Mouse (Mus musculus): ENCODE results near the gene Txndc9. TPM values are rescaled to one million over a fixed set of nuclear protein-coding genes. Genes with fewer than 3 reads are reported as not detected.

Txndc9 gene
- total RNA-seq (2017) = 43.7 and 48.5 TPM in 2 replicates

DNA sequence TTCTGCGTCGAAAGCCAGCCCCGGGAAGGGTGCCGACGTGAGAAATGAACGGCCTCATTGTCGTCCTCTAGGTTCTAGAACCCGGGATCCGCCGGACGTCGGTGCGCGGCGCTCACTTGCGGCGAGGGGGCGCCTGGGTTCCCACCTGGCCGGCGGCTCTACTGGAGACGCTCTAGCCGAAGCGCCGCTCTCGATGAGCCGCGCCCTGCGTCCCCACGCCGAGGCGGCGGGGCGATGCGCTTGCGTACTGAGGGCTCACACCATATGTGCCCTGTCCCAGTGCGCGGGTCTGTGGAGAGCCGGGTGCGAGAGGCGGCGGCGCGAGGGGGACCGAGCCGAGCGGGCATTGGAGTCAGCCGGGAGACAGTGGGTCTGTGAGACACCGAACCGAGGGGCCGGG lies at the start of gene Txndc9, which contains the start of gene Eif5b:
Gene Txndc9 (minus strand): TSS at position 27 of the 400 bp plus-strand sequence.
Gene Eif5b (plus strand): TSS at position 144 of the 400 bp plus-strand sequence.
- ATAC-seq (replicated peaks; ENCODE audit: low read depth, poor library complexity, severe bottlenecking) = peak; percentile 73

DNA sequence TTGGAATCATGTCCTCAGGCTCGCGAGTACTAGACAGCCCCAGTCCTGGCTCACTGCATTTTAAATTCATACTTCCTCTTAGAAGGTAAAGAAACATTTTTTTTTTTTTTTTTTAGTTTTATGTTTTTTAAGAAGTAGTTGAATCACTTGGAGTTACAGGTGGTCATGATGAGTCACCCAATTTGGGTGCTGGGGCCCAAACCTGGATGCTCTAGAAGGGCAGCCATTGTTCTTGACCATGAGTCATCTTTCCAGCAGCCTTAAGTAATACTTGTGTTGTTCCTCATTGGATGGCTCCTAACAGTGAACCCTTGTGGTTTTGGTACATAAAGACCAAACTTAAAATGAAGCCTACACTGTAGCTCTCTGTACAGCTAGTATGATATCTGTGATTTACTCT lies 41.2 kb upstream of the Txndc9 start:
- no peak for ATAC-seq (replicated peaks; ENCODE audit: low read depth, poor library complexity, severe bottlenecking)

DNA sequence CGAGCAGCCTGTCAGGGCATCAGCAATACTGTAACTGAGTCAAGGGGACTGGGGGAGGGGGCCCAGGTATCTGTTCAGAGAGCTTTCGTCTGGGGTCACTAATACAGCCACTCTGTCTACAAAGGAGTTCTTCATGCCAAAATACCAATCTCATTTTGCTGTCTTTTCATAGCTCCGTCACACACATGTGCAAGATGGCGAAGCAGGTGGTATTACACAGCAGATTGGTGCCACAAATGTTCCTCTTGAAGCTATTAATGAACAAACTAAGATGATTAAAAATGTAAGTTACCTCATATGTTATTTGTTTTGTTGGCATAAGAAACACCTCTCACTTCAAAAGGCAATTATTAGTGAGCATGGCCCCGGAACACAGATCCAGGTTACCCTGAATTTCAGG lies 39.7 kb upstream of the Txndc9 start:
- no peak for ATAC-seq (replicated peaks; ENCODE audit: low read depth, poor library complexity, severe bottlenecking)

DNA sequence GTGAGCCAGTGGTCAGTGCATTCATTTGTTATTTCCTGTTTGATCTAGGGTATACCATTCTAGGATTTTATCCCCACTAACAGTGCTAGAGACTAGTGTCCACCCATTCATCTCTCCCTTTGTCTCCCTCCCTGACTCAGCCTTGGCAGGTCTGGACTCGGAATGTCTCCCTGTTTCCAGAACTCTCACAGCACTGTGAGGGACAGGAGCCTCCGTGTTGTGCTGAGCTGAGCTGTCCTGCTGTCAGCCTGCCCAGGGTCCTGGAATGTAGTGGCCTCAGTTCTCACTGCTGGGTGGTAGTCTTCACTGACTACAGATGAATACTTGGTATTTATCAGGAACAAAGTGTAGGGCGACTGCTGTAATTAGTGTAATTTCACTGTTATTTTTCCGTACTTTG lies 37.8 kb upstream of the Txndc9 start:
- no peak for ATAC-seq (replicated peaks; ENCODE audit: low read depth, poor library complexity, severe bottlenecking)

DNA sequence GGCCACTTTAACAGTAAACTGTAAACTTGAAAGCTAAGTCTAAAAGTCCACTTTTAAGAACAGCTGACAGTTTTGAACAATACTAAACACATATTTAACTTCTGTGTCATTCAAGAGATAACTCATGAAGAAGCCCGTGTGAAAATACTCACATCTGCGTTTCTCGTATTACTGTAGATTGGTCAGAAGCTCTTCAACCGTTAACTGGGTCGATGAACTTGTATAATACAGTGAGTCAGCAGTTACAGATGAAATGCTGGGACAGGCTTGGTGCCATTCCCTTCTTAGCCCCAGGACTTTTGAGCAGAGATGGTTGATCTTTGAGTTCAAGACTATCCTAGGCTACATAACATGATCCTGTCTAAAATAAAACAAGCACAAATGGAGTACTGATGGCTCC lies 33.7 kb upstream of the Txndc9 start:
- ATAC-seq (replicated peaks; ENCODE audit: low read depth, poor library complexity, severe bottlenecking) = no peak

DNA sequence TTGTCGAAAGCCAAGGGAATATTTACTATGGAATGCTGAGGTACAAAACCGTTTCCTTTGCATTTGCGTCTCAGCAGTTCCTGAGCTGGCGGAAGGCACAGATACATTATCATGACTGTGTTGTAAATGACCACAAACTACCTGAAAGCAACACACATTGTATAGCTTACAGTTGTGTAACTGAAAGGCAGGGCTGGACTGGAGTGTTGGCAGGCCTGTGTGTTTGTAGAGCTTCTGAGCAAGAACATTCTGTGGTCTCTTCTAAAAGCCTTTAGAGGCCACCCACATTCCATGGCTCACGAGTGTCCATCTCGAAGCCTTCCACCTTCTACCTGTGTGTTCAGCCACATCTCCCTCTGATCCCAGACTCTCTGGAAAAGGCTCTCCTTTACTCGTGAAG lies 29.6 kb upstream of the Txndc9 start:
- ATAC-seq (replicated peaks; ENCODE audit: low read depth, poor library complexity, severe bottlenecking) = no peak

DNA sequence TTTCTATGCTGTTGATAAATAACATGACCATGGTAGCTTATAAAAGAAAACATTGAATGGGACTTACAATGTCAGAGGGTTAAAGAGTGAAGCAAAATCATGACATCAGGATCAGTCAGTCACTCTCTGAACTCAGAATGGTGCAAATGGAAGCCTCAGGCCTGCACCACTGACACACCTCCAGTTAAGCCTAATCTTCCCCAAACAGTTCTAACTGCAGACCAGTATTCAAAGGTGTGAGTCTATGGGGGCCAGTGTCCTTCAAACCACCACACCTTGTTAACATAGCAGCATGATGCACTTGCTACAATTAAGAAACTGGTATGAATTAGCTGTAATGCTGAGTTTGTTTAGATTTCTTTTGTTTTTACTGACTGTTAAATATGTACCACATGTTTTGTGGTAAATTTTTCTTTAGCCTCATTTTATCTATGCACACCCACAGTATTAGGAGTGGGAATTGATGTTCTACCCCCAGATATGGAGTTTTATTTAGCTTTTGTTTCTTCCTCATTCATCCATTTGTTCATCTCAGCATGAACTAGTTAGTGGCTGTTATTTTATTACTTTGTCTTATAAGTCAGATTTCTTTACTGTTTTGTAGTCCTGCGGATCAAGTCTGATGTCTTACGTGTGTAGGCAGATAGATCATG lies 17.0 kb upstream of the Txndc9 start:
- no peak for ATAC-seq (replicated peaks; ENCODE audit: low read depth, poor library complexity, severe bottlenecking)

DNA sequence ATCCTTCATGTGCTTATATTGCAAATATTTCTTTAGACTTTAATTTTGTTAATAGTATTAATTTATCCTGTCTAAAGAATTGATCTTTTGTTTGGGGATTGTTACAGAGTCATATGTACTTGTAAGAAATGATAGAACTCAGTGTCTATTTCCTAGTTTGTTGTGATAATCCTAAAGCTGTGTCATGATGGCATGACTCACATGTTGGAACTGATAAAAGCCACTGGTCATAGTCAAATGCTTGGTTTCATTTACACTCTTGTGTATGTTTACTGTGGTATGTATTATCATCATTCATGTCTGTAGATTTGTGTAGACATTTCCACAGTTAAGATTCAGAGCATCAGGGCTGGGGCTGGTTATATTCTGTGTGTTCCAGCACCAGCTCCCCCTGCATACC lies 14.8 kb upstream of the Txndc9 start:
- ATAC-seq (replicated peaks; ENCODE audit: low read depth, poor library complexity, severe bottlenecking) = no peak

DNA sequence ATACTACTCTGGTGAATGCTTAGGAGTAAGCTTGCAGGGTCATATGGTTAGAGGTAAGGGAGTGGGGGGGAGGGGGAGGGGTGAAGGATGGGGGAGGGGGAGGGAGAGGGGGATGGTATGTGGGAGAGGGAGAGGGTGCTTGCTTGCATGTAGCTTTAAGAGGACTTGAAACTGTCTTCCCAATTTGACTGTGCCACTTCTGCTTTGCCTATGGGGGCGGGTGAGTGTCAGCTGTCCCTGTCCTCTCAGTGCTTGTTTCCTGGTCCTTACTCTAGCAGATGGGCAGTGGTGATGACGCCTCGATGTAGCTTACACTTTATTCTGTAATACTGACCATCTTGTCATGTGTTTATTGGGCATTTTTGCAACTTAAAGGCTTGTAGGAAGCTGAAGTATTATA lies 14.4 kb upstream of the Txndc9 start:
- peak; percentile 47 for ATAC-seq (replicated peaks; ENCODE audit: low read depth, poor library complexity, severe bottlenecking)

DNA sequence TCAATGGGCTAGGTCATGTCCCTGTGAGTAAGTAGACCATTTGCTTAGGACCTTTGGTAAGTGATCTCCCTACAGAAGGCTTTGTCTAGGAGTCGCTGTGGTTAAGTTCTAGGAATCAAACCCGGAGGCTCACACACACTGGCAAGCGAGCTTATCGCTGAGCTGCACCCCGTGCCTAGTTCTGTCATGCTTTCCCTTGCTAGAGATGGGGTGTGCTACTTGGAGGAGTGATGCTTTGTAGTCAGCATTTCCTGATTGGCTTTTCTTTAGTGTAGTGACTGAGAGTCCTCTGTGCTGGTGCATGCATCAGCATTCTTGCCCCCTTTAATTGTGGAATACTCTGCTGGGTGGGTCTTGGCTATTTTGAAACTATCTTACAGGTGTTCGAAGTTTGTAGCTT lies 14.0 kb upstream of the Txndc9 start:
- peak; percentile 77 for ATAC-seq (replicated peaks; ENCODE audit: low read depth, poor library complexity, severe bottlenecking)

DNA sequence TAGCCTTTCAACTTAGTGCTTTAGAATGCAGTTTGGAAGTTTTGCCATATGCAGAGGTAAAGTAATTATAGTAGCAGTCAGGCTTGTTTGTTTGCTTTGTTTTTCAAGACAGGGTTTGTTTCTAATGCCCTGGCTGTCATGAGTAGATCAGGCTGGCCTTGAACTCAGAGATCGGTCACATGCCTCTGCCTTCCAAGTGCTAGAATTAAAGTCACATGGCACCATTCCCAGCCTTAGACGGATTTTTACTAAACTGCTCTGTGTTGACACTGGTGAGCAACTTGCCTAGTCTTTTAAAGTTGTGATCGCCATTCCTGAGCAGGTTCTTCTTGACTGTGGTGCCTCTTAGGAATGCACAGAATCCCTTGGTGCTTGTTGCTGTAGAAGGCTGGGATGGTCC lies 9.0 kb upstream of the Txndc9 start:
- no peak for ATAC-seq (replicated peaks; ENCODE audit: low read depth, poor library complexity, severe bottlenecking)

DNA sequence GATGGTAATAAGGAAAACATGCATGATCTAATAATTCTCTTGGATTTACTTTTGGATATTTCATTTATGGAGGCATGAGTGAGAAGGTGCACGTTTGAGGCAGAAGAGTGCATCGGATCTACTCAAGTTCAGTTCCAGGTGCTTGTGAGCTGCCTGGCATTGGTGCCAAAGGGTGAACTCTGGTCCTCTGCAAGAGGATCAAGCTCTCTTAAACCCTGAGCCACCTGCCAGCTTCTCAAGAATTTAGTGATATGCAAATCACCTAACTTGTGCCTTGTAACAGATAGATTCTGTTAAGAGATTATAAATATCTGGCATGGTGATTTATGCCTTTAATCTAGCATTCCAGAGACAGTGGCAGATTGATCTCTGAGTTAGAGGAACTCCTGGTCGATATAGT lies 5.4 kb upstream of the Txndc9 start:
- no peak for ATAC-seq (replicated peaks; ENCODE audit: low read depth, poor library complexity, severe bottlenecking)

DNA sequence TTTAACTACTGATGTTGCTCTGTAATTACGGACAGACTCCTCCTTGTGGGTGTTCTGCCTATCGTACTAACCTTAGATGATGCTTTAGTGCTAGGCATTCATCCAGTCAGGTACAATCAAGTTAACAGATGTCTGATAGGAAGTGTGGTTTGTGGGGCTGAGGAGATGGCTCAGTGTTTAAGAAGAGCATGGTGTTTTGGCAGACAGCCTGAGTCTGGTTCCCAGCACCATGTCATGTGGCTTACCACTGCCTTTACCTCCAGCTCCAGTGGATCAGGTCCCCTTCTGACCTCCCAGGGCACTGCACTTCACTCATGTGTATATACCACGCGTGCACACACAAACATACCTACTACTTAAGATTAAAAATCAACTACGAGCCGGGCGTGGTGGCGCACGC lies 4.3 kb upstream of the Txndc9 start:
- ATAC-seq (replicated peaks; ENCODE audit: low read depth, poor library complexity, severe bottlenecking) = no peak

DNA sequence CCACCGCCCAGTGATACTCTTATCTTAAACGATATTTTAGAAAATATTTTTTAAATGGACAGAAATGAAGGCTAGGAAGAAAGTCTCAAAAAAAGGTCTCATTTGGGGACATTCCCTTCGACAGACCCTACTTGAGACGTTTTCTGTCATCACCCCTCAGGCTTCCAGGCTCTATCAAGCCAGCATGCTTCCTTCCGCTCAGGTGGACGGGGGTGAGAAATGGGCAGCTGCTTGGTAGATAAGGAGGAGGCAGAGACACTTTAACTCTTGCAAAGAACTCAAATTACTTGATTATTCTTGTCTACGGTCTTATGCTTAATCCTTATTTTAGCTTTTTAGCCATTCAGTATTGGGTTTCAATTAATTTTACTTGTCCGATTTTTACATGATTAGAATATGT lies 3.2 kb upstream of the Txndc9 start:
- ATAC-seq (replicated peaks; ENCODE audit: low read depth, poor library complexity, severe bottlenecking) = no peak

DNA sequence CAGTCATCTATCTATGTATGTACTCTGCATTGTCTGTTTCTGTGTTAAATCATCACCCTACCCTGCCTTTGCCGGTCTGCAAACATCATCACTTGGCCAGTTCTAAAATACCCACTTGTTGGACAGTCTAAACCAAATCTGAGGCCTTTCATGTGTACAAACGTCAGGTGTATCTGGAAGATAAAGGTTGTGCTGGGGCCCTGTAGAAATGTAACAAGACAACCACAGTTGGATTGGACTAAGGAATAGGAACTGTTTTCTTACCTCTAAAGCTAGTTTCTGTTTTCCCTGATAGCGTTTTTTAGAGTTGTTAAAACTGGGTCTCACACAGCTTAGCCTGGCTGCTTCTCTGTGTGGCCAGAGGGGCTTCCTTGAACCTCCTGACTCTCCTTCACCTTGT lies 1.9 kb upstream of the Txndc9 start:
- no peak for ATAC-seq (replicated peaks; ENCODE audit: low read depth, poor library complexity, severe bottlenecking)

DNA sequence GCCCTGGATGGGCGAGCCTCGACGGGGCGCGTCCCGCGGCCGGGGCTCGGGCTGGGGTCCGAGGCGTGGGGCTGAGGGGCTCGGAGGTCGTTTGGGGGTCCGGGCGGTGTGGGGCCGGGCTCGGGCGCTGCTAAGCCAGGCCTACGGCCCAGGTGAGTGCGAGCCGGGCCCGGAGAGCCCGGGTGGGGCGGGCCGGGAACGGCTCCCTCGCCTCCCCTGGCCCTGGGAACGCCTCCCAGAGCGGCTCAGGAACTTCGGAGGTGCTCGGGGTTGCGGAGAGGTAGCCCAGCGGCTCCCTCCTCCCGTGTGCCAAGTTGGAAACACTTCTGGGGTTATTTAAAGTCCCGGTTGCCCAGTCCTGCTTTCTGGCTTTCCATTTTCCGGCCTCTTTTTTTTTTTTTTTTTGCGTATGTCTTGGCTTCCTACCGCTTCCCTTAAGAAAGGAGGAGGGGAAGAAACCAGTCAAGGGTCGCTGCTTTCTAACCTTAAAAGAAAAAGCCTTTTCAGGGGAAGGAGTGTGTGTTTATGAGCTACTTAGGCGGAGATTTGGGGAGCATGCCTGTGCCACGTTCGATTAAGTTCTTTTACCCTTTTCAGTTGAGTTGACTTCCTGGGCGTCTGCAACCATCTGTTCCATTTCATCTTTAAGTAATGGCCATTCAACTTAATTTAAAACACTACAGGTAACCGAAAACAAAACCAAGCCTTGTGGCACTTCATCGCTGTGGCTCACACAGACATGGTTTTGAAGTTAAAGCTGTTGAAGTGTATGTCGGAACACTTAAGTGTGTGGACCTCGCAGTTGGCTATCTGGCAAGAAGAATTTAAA lies 892 bp upstream of the Txndc9 start:
- ATAC-seq (replicated peaks; ENCODE audit: low read depth, poor library complexity, severe bottlenecking) = no peak

DNA sequence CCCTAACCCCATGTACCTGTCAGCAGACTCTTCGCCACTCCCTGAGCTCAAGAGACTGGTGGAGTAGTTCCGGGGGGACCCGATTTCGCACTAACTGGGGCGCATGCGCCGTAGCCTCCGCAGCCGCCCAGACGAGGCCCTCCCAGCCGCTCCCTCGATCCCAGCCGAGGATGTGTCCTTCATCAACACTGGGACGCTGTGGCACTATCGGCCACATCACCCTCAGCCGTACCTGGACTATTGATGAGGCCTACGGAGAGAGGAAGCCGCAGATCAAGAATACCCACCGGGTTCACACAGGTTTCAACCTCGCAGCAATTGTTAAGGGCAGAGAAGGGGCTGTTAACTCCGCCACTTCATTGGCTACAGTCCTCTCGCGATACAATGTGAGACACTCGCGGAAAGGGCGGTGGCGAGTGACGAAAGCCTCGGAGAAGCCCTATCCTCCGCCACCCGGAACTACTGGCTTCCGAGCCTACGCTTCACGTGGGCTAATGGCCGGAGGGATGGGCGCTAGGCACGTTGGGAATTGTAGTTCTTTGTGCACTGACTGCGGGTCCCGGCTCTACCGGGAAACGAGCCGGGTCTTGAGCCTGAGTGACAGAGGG lies 712 bp downstream of the Txndc9 start:
- ATAC-seq (replicated peaks; ENCODE audit: low read depth, poor library complexity, severe bottlenecking) = peak; percentile 92

DNA sequence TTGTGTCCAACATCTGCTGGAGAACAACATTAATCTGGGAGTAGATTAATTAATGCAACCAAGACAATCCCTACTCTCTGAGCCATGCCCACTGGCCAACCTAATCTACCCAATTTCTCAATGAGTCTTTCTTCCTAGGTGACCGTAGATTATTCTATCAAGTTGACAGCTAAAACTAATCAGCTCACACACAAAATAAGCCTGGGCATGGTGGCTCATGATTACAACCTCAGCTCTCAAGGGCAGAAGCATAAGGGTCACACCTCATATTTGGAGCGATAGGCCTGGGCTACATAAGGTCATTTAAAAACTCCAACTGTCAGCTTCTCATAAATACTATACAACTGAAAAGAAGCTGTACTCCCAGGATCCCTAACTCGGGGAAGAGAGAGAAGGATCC lies 1.5 kb downstream of the Txndc9 start:
- no peak for ATAC-seq (replicated peaks; ENCODE audit: low read depth, poor library complexity, severe bottlenecking)

DNA sequence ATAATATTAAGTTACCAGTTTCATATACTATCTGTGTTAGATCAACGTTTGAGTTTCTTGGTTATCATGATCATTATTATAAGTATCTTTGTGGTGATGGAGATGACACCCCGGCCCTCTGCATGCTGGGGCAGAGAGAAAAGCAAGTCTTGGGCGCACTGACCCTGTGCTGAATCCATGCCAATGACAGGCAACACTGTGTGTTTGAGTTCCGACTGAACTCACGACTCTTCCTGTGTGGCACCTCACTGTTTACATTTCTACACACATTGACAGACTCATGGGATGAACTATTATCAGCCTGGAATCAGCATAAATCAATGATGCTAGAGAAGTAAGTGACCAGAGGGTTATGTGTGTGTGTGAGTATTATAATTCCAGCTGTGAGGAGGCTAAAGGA lies 9.8 kb downstream of the Txndc9 start:
- ATAC-seq (replicated peaks; ENCODE audit: low read depth, poor library complexity, severe bottlenecking) = no peak

DNA sequence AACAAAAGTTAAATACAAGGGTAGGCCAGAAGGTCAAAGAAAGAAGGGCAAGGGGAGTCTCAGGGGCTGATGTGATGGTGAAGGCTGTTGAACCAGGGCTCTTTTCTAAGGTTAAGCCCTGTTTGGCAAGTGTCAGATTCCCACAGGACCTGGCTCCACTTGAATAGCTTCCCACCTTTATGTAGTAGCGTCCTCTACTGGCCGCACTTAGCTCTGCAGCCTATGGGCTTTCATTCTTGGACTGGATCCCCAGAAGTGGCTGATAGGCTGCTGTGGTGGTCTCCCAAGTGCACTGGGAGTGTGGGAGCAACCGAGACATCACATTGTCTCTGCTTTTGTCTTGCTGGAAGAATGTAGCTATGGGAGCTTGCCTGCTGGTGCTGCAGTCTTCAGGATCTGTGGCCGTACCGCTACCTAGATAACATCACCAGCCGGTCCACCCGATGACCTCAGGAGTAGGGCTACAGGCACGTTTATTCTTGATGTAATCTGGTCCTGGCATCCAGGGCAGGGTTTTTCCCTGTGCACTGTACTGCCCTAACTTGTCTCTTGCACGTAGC lies 11.8 kb downstream of the Txndc9 start:
- ATAC-seq (replicated peaks; ENCODE audit: low read depth, poor library complexity, severe bottlenecking) = 0 out of 2 replicates have a peak, but pooled peaks have one; percentile 36

DNA sequence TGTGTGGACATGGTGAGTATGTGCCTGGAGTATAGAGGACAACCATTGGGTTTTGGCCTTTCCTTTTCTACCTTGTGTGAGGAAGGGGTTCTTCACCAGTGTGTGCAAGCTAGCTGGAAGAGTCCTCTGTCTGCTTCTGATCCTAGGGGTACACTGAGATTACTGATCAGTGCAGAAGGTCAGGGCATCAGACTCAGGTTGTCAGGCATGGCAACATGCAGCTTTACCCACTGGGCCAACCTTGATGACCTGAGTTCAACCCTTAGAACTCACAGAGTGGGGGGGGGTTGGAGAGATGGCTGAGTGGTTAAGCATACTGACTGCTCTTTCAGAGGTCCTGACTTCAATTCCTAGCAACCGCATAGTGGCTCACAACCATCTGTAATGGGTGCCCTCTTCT lies 13.4 kb downstream of the Txndc9 start:
- ATAC-seq (replicated peaks; ENCODE audit: low read depth, poor library complexity, severe bottlenecking) = no peak
